Mouse (Mus musculus) MN1 (cell line): ENCODE data around the gene Sart3.

Experiments used
- DNase-seq: peaks from one replicate; pipeline ENCODE4 v3.0.0-alpha.2; 2016; ENCODE audit warnings: low spot score

Sart3 gene

GRCm38 (mm10) chr5:113724446-113724845 is 47.9 kb downstream of the Sart3 start, which contains the start of gene 1700069L16Rik:
1700069L16Rik (minus strand) TSS chr5:113724772.
- peak; percentile 87 for DNase-seq

- DNase-seq = no peak
Measured at GRCm38 (mm10) chr5:113723567-113724237, 48.6 kb downstream of the Sart3 start.

DNA sequence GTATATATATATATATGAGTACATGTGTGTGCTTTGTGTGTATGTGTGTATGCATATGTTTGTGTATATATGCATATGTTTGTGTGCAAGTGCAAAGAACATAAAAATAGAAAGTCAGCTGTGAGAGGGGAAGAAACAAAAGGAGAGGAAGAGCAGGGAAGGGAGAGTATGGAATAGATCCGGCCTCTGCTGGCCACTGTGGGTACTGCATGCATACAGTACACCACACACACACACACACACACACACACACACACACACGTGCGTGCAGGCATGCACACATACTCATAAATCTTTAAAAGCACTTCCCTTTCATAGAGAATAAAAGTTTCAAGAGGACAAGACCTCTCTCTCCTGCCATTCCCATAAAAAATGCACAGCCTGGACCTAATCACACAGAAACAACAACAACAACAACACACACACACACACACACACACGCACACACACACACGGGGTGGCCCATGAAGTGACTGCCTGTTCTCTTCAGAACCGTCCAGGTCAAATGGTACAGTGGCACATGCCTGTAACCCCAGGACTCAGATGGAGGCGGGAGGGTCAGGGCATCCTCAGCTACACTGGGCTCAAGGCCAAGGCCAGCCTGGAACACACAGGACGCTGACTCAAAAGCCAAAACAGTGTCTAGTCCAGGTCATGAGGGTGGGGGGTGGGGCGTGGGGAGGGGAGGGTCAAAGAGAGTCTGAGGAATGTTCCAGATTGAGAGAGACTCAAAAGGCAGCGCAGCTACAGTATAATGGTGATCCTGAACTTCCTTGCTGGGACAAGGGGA is 49.9 kb downstream of the Sart3 start:
- peak; percentile 39 for DNase-seq

DNA sequence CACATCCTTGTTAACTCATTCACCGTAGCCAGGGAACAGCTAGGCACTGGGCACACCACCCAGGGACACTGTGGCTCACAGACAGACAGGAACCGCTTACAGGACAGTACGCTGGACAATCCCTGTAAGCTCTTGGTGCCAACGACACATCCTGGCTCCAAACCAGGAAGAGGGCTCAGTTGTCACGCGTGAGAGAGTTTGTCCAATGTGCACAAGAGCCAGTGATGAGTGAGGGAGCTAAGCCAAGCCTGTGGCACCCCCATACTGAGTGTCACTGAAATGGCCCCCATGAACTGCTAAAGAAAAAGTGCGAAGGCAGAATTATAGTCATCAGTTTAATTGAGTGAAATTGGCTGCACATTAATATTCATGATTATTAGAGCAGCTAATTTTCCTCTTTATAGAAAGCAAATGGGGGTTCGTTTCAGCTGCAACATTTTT is 53.1 kb downstream of the Sart3 start:
- DNase-seq = no peak

GRCm38 (mm10) chr5:113716581-113717388 is 55.5 kb downstream of the Sart3 start:
- DNase-seq = peak; percentile 53

- DNase-seq = no peak
Measured at GRCm38 (mm10) chr5:113712861-113713260, 59.4 kb downstream of the Sart3 start.

GRCm38 (mm10) chr5:113703803-113704585 is 68.3 kb downstream of the Sart3 start:
- DNase-seq = no peak

- no peak for DNase-seq
Measured at GRCm38 (mm10) chr5:113700388-113701023, 71.8 kb downstream of the Sart3 start.

DNA sequence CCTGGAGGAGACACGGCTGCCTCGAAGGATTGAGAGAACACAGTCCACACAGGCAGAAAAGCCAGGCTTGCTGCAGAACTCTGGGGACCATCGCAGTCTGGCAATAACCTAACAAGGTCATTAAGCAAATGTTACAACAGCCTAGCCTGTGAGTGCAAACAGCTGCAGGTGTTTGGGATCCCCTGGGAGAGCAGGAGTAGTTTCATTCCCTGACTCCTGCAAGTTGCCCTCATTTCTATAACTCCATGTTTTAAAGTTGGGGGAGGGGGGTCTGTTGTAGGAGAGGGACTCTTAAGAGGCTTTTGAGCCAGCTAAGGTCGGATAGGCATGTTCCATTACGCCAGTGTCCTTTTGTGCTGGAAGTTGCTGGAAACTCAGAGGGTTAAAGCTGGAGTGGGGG is 77.9 kb downstream of the Sart3 start:
- DNase-seq = peak; percentile 86

GRCm38 (mm10) chr5:113694000-113694399 is 78.3 kb downstream of the Sart3 start:
- peak; percentile 70 for DNase-seq

GRCm38 (mm10) chr5:113693196-113693755 is 79.0 kb downstream of the Sart3 start:
- DNase-seq = no peak
